Comparison of ENCODE assay signal across 8 mouse cellular contexts in genomic region chr8:69808094-69808863, GRCm38 (mm10). TPM values are rescaled to one million over a fixed set of nuclear protein-coding genes. Genes with fewer than 3 reads are reported as not detected.
DNase-seq lines count a peak whose midpoint lies in the region; ATAC-seq and TF ChIP-seq lines count a peak whose summit lies in the region.

Gene Gmip (plus strand): TSS chr8:69808679.

- H3K4me2 ChIP-seq in intestine, embryonic 16.5 days (ENCODE audit: low read depth, low read length), result peak within 1 kb of the TSS; percentile 98
- peak within 1 kb of the TSS; percentile 95 for H3K4me2 ChIP-seq in limb, embryonic 12.5 days
- peak within 1 kb of the TSS; percentile 83 for H3K4me2 ChIP-seq in midbrain, embryonic 13.5 days (replicated peaks)

- peak; percentile 26 for DNase-seq in cerebellum, adult 11 months
- no peak for DNase-seq in cerebellum, adult 8-10 months
- peak; percentile 89 for DNase-seq in embryo, embryonic 10 days (ENCODE audit: low spot score)
- DNase-seq in gonadal fat pad, adult 2 months (ENCODE audit: low read depth), result no peak
- DNase-seq in spleen, adult 2 months (ENCODE audit: low read depth in 1 of 2, low spot score in 2 of 2), result peak; percentile 67 to 93

- peak; percentile 86 for ATAC-seq in intestine, embryonic 16.5 days
- ATAC-seq in limb, embryonic 12.5 days (ENCODE audit: insufficient number of reproducible peaks, insufficient read depth, low FRiP score, low TSS enrichment, low read depth), result peak; percentile 60
- peak; percentile 78 for ATAC-seq in midbrain, embryonic 13.5 days

- no peak within 1 kb of the TSS for H3K27ac ChIP-seq in intestine, embryonic 16.5 days (ENCODE audit: low read length)
- no peak within 1 kb of the TSS for H3K27ac ChIP-seq in limb, embryonic 12.5 days
- peak within 1 kb of the TSS; percentile 78 for H3K27ac ChIP-seq in midbrain, embryonic 13.5 days
- H3K27ac ChIP-seq in spleen, adult 2 months (ENCODE audit: insufficient read depth, low read length), result peak within 1 kb of the TSS; percentile 76

- H3K9ac ChIP-seq in intestine, embryonic 16.5 days (ENCODE audit: low read depth, low read length), result peak within 1 kb of the TSS; percentile 74
- H3K9ac ChIP-seq in limb, embryonic 12.5 days (replicated peaks), result peak within 1 kb of the TSS; percentile 65
- H3K9ac ChIP-seq in midbrain, embryonic 13.5 days (replicated peaks), result peak within 1 kb of the TSS; percentile 69

- H3K36me3 ChIP-seq in intestine, embryonic 16.5 days (ENCODE audit: control insufficient read depth, insufficient read depth, low read length), result peaks cover 24% of the 10 kb centered on the region
- H3K36me3 ChIP-seq in limb, embryonic 12.5 days, result peaks cover 57% of the 10 kb centered on the region
- H3K36me3 ChIP-seq in midbrain, embryonic 13.5 days, result peaks cover 74% of the 10 kb centered on the region
- H3K36me3 ChIP-seq in spleen, adult 2 months (ENCODE audit: control insufficient read depth, insufficient read depth, low read length), result peaks cover 46% of the 10 kb centered on the region

- H3K27me3 ChIP-seq in intestine, embryonic 16.5 days (replicated peaks; ENCODE audit: control insufficient read depth, insufficient read depth, low read length), result no peaks in the 10 kb centered on the region
- H3K27me3 ChIP-seq in limb, embryonic 12.5 days, result no peaks in the 10 kb centered on the region
- H3K27me3 ChIP-seq in midbrain, embryonic 13.5 days, result no peaks in the 10 kb centered on the region
- H3K27me3 ChIP-seq in spleen, adult 2 months (ENCODE audit: control insufficient read depth, insufficient read depth, low read length), result no peaks in the 10 kb centered on the region

- H3K4me1 ChIP-seq in intestine, embryonic 16.5 days (ENCODE audit: control insufficient read depth, insufficient read depth, low read length), result 0 out of 2 replicates have a peak, but pooled peaks cover 3% of the 10 kb centered on the region
- H3K4me1 ChIP-seq in limb, embryonic 12.5 days (replicated peaks), result peaks cover 13% of the 10 kb centered on the region
- H3K4me1 ChIP-seq in midbrain, embryonic 13.5 days (replicated peaks), result peaks cover 25% of the 10 kb centered on the region
- no peaks in the 10 kb centered on the region for H3K4me1 ChIP-seq in spleen, adult 2 months (ENCODE audit: control insufficient read depth, insufficient read depth, insufficient read length)

- no peaks in the 10 kb centered on the region for H3K9me3 ChIP-seq in intestine, embryonic 16.5 days (ENCODE audit: control insufficient read depth, low read length)
- no peaks in the 10 kb centered on the region for H3K9me3 ChIP-seq in limb, embryonic 12.5 days
- no peaks in the 10 kb centered on the region for H3K9me3 ChIP-seq in midbrain, embryonic 13.5 days

- 5% methylated on average over 28 of the region's 28 CpGs for WGBS in intestine, embryonic 16.5 days
- WGBS in limb, embryonic 12.5 days, result 6% methylated on average over 25 of the region's 28 CpGs
- WGBS in midbrain, embryonic 13.5 days, result 6% methylated on average over 28 of the region's 28 CpGs
- 7% methylated on average over 25 of the region's 28 CpGs for WGBS in spleen, adult 2 months

- no peak for TF ChIP-seq CTCF in spleen, adult 2 months (IDR thresholded peaks at IDR 0.05; ENCODE audit: extremely low read depth, insufficient read depth, insufficient read length, insufficient replicate concordance)

- H3K4me3 ChIP-seq in intestine, embryonic 16.5 days (ENCODE audit: low read length), result peak within 1 kb of the TSS; percentile 66
- peak within 1 kb of the TSS; percentile 51 for H3K4me3 ChIP-seq in limb, embryonic 12.5 days (replicated peaks)
- H3K4me3 ChIP-seq in midbrain, embryonic 13.5 days (replicated peaks), result peak within 1 kb of the TSS; percentile 55
- peak within 1 kb of the TSS; percentile 62 for H3K4me3 ChIP-seq in spleen, adult 2 months (ENCODE audit: extremely low read depth, insufficient read depth, insufficient read length)

- TF ChIP-seq POLR2A in spleen, adult 2 months (IDR thresholded peaks at IDR 0.05; ENCODE audit: low read depth, low read length), result peak; percentile 87

RNA-seq across cellular contexts. Expression of gene Gmip, which starts in this region (rescaled TPM):
- polyA plus RNA-seq in gonadal fat pad, adult 2 months (2012; rRNA removed), result 12.1 and 14.7 TPM in 2 replicates
- 8.2 and 13.5 TPM in 2 replicates for polyA plus RNA-seq in intestine, embryonic 16.5 days (2015; fragmentation: Nextera tagmentation; extraction: Ambion mirVana)
- polyA plus RNA-seq in limb, embryonic 12.5 days (2016; fragmentation: Nextera tagmentation; extraction: Ambion mirVana), result 5.8 and 7.5 TPM in 2 replicates
- 31.8 and 37.0 TPM in 2 replicates for polyA plus RNA-seq in midbrain, embryonic 13.5 days (2015; fragmentation: Nextera tagmentation; extraction: Ambion mirVana)
- polyA plus RNA-seq in spleen, adult 2 months (2012; rRNA removed), result 210 and 212 TPM in 2 replicates

Comparison
In these comparisons a context has a peak if more than half of its experiments do, and no peak if none do; other contexts are left out.
1. DNase-seq: peak in cerebellum, adult 11 months (single experiment), embryo, embryonic 10 days (single experiment) and spleen, adult 2 months (2 of 2); none in cerebellum, adult 8-10 months (single experiment) and gonadal fat pad, adult 2 months (single experiment).
2. H3K27ac ChIP-seq: peak in midbrain, embryonic 13.5 days (single experiment) and spleen, adult 2 months (single experiment); none in intestine, embryonic 16.5 days (single experiment) and limb, embryonic 12.5 days (single experiment).
3. Peak in every context shown above with its lines, with median percentiles within 50 percentile points of each other: ATAC-seq, H3K4me2 ChIP-seq, H3K4me3 ChIP-seq and H3K9ac ChIP-seq.